Mouse (Mus musculus): Measurements from ENCODE around the gene Tmem141. TPM values are rescaled to one million over a fixed set of nuclear protein-coding genes. Genes with fewer than 3 reads are reported as not detected.

Tmem141 gene
- total RNA-seq, 4 experiments from 2014 or later, result 14.9 to 24.0 (median 16.6) TPM

- no peak for DNase-seq (ENCODE audit: low spot score in 2 of 2)
These were observed 43.6 kb downstream of the Tmem141 start for GRCm38 (mm10) chr2:25577951-25578795.

DNA sequence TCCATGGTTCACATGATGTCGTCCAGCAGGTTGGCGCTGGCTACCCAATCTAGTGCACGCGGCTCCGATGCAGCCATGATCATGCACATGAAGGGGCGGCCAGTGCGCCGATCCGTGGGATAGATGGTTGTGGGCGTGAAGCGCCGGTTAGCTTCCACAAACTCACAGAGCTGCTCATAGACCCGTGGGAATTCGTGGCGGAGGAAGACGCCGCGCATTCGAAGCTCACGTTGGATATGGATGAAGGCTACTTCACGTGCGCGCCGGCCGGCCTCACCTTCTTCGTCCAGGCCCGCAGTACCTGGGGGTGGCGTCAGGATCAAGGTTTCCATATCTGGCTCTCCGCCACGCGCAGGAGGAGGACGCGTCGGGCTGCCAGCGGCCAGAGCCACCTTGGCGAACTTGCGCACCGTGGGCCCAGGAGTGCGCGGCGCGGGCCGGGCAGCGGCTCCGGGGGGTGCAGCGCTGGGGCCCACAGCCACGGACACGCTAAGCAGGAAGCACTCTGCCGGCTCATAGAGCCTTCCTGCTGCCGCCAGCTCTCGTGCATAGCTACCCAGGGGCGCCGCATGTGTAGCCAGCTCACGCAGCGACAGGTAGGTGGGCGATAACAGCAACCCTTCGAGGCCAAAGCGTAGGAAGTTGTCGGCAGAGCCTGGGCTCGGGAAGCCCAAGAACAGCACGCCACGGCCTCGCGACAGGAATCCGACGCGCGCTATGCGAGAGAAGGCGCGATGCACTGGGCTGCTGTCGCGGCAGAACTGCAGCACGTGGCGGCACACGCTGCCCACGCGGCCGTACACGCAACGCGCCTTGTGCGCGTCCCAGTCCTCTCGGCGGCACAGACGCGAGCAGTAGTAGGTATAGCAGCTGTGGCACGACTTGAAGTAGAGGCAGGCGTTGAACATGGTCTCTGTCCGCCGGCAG is 44.6 kb downstream of the Tmem141 start:
- peak in 1 of 2 experiments; percentile 42 for DNase-seq (ENCODE audit: low spot score in 2 of 2)

- no peak for DNase-seq (ENCODE audit: low spot score in 2 of 2)
These were observed 45.6 kb downstream of the Tmem141 start for GRCm38 (mm10) chr2:25576028-25576850.

GRCm38 (mm10) chr2:25575432-25576027 is 46.3 kb downstream of the Tmem141 start:
- DNase-seq (ENCODE audit: low spot score in 2 of 2), result peak; percentile 47 to 49

GRCm38 (mm10) chr2:25574579-25575431 is 47.0 kb downstream of the Tmem141 start, which contains the start of the genes Mamdc4 and Phpt1:
Gene Mamdc4 (minus strand): TSS chr2:25574845.
Gene Phpt1 (minus strand): TSS chr2:25575224.
- DNase-seq (ENCODE audit: low spot score in 2 of 2), result peak; percentile 98

GRCm38 (mm10) chr2:25574136-25574535 is 47.7 kb downstream of the Tmem141 start:
- DNase-seq (ENCODE audit: low spot score in 2 of 2), result peak in 1 of 2 experiments; percentile 49

- DNase-seq (ENCODE audit: low spot score in 2 of 2), result no peak
These were observed 48.7 kb downstream of the Tmem141 start for GRCm38 (mm10) chr2:25573068-25573467.

- no peak for DNase-seq (ENCODE audit: low spot score in 2 of 2)
These were observed 50.6 kb downstream of the Tmem141 start for GRCm38 (mm10) chr2:25571221-25571620.

Other genes with a start within 250 kb of the Tmem141 start
- 1 to 10 TPM; 2.4 to 4.6 (median 4.2) TPM for gene Sapcd2, start 249.7 kb downstream of the Tmem141 start, total RNA-seq (2022)
- gene Entpd2, start 226.1 kb downstream of the Tmem141 start, total RNA-seq (2022), result 10 to 100 TPM; 14.6 to 20.7 (median 16.8) TPM
- 100 to 1,000 TPM; 390 to 435 (median 411) TPM for gene Npdc1, start 222.7 kb downstream of the Tmem141 start, total RNA-seq (2022)
- under 1 TPM; 0.35 to 0.98 (median 0.44) TPM for gene Fut7, start 198.7 kb downstream of the Tmem141 start, total RNA-seq (2022)
- gene Abca2, start 193.3 kb downstream of the Tmem141 start, total RNA-seq (2022), result 100 to 1,000 TPM; 165 to 186 (median 183) TPM
- gene Clic3, start 165.2 kb downstream of the Tmem141 start, total RNA-seq (2022), result under 1 TPM in 2 of 4 experiments, not detected in 2; 0.43 to 0.92 TPM
- gene Paxx, start 160.9 kb downstream of the Tmem141 start, total RNA-seq (2022), result 10 to 100 TPM; 60.3 to 63.5 (median 61.8) TPM
- gene Ptgds, start 152.0 kb downstream of the Tmem141 start, total RNA-seq (2022), result 1,000 to 10,000 TPM in 3 of 4 experiments, 100 to 1,000 TPM in 1; 912 to 1,488 (median 1,209) TPM
- gene Lcn12, start 128.1 kb downstream of the Tmem141 start, total RNA-seq (2022), result not detected
- 100 to 1,000 TPM; 116 to 120 (median 118) TPM for gene Fbxw5, start 121.3 kb downstream of the Tmem141 start, total RNA-seq (2022)
- gene C8g, start 120.3 kb downstream of the Tmem141 start, total RNA-seq (2022), result 1 to 10 TPM in 3 of 4 experiments, under 1 TPM in 1; 0.77 to 1.4 (median 1.2) TPM
- 10 to 100 TPM; 10.1 to 12.1 (median 10.7) TPM for gene Traf2, start 75.1 kb downstream of the Tmem141 start, total RNA-seq (2022)
- gene Edf1, start 64.2 kb downstream of the Tmem141 start, total RNA-seq (2022), result 100 to 1,000 TPM; 124 to 203 (median 161) TPM
- 1 to 10 TPM in 3 of 4 experiments, under 1 TPM in 1; 0.96 to 3.8 (median 2.0) TPM for gene Mamdc4, start 47.2 kb downstream of the Tmem141 start, total RNA-seq (2022)
- 10 to 100 TPM; 64.6 to 76.6 (median 69.6) TPM for gene Phpt1, start 46.8 kb downstream of the Tmem141 start, total RNA-seq (2022)
- 100 to 1,000 TPM in 1 of 4 experiments, 10 to 100 TPM in 3; 82.9 to 103 (median 92.4) TPM for gene Ajm1, start 40.2 kb downstream of the Tmem141 start, total RNA-seq (2022)
- gene Rabl6, start 13.5 kb downstream of the Tmem141 start, total RNA-seq (2022), result 100 to 1,000 TPM; 127 to 168 (median 150) TPM
- gene Ccdc183, start 4.3 kb downstream of the Tmem141 start, total RNA-seq (2022), result not detected
- gene Fcna, start 6.0 kb upstream of the Tmem141 start, total RNA-seq (2022), result under 1 TPM; 0.45 to 0.80 (median 0.64) TPM
- gene Lcn8, start 31.1 kb upstream of the Tmem141 start, total RNA-seq (2022), result not detected
- gene Lcn5, start 35.9 kb upstream of the Tmem141 start, total RNA-seq (2022), result not detected
- not detected for gene Lcn6, start 54.8 kb upstream of the Tmem141 start, total RNA-seq (2022)
- gene Lcn10, start 60.7 kb upstream of the Tmem141 start, total RNA-seq (2022), result not detected
- gene Obp2a, start 78.0 kb upstream of the Tmem141 start, total RNA-seq (2022), result not detected
- 10 to 100 TPM; 72.4 to 98.0 (median 84.8) TPM for gene Bmyc, start 84.7 kb upstream of the Tmem141 start, total RNA-seq (2022)
- gene Obp2b, start 115.0 kb upstream of the Tmem141 start, total RNA-seq (2022), result under 1 TPM in 2 of 4 experiments, not detected in 2; 0.64 to 0.93 TPM
- not detected for gene Lcn3, start 143.6 kb upstream of the Tmem141 start, total RNA-seq (2022)
- not detected for gene Lcn11, start 155.0 kb upstream of the Tmem141 start, total RNA-seq (2022)
- gene Gm13539, start 160.3 kb upstream of the Tmem141 start, total RNA-seq (2022), result not detected
- not detected for gene Glt6d1, start 193.8 kb upstream of the Tmem141 start, total RNA-seq (2022)
- not detected for gene Lcn9, start 201.1 kb upstream of the Tmem141 start, total RNA-seq (2022)
- gene Sohlh1, start 225.2 kb upstream of the Tmem141 start, total RNA-seq (2022), result not detected
- gene Kcnt1, start 241.7 kb upstream of the Tmem141 start, total RNA-seq (2022), result 10 to 100 TPM; 51.4 to 62.1 (median 53.9) TPM